In the genomic region with DNA sequence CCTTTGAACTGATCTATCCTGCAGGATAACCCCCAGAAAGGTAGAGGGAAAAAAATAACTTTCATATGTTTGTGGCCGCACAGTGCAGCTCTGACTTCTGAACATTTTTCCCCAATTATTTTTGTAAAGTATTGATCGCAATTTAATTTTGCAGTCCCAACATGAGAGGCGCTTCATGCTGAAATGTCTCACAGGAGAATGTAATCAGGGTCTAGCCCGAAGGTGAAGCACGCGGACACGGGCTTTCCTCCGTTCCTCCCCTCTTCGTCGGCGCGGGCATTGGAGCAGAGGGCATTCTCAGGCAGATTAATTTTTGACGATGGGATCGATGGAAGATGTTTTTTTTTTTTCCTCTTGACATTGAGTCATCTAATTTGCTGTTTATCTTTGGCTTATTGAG, we compare ENCODE assay signal across 35 mouse cellular contexts.
"Had no signal": no experiment of that assay in that cellular context is flagged by ENCODE, and none has a peak within 500 bp of the region (broad histone marks: within the 10 kb centered on the region; RNA-seq: fewer than 3 reads in every experiment).

No protein-coding gene starts in this region.

- H3K27me3 ChIP-seq: heart, embryonic 12.5 days; heart, embryonic 13.5 days; heart, embryonic 15.5 days; hindbrain, embryonic 12.5 days; hindbrain, embryonic 13.5 days; hindbrain, embryonic 15.5 days; intestine, embryonic 15.5 days; kidney, embryonic 15.5 days had no signal

- H3K9me3 ChIP-seq: heart, embryonic 10.5 days; heart, embryonic 12.5 days; heart, embryonic 13.5 days; heart, embryonic 15.5 days; hindbrain, embryonic 10.5 days; hindbrain, embryonic 12.5 days; hindbrain, embryonic 13.5 days; hindbrain, embryonic 15.5 days; intestine, embryonic 15.5 days; kidney, embryonic 15.5 days had no signal

- H3K4me3 ChIP-seq: heart, embryonic 10.5 days; heart, embryonic 12.5 days; heart, embryonic 13.5 days; heart, embryonic 15.5 days; hindbrain, embryonic 10.5 days; hindbrain, embryonic 12.5 days; hindbrain, embryonic 13.5 days; hindbrain, embryonic 15.5 days; intestine, embryonic 15.5 days; kidney, embryonic 15.5 days; layer of hippocampus, adult 2 months had no signal

- DNase-seq: heart, postnatal 10 days; heart, postnatal 14 days; heart, postnatal 36 days; heart, postnatal 4 days; kidney, adult 11 months; kidney, adult 18-20 months; kidney, adult 2 months; kidney, adult 8-10 months; kidney, adult 9 months; kidney, postnatal 10 days; kidney, postnatal 14 days; kidney, postnatal 25 days; kidney, postnatal 36 days; kidney, postnatal 4 days; layer of hippocampus, adult 9-11 months; layer of hippocampus, postnatal 36 days had no signal

- H3K4me1 ChIP-seq: heart, embryonic 10.5 days; hindbrain, embryonic 10.5 days; hindbrain, embryonic 12.5 days; hindbrain, embryonic 13.5 days; hindbrain, embryonic 15.5 days; intestine, embryonic 15.5 days; kidney, embryonic 15.5 days had no signal

- H3K27ac ChIP-seq: heart, embryonic 10.5 days; heart, embryonic 13.5 days; heart, embryonic 15.5 days; hindbrain, embryonic 10.5 days; hindbrain, embryonic 12.5 days; hindbrain, embryonic 13.5 days; hindbrain, embryonic 14.5 days; hindbrain, embryonic 15.5 days; hindbrain, postnatal 0 days; intestine, embryonic 15.5 days; kidney, embryonic 15.5 days; kidney, postnatal 0 days; layer of hippocampus, adult 2 months had no signal

- H3K36me3 ChIP-seq: heart, embryonic 10.5 days; heart, embryonic 12.5 days; heart, embryonic 13.5 days; heart, embryonic 15.5 days; hindbrain, embryonic 10.5 days; hindbrain, embryonic 12.5 days; hindbrain, embryonic 13.5 days; hindbrain, embryonic 15.5 days; intestine, embryonic 15.5 days; kidney, embryonic 15.5 days had no signal

- ATAC-seq: hindbrain, embryonic 16.5 days; hindbrain, postnatal 0 days; inflammation-experienced regulatory T-cells, adult 6 months; intestine, embryonic 15.5 days; intestine, embryonic 16.5 days; intestine, postnatal 0 days had no signal

- H3K9ac ChIP-seq: heart, embryonic 12.5 days; heart, embryonic 13.5 days; heart, embryonic 15.5 days; hindbrain, embryonic 12.5 days; hindbrain, embryonic 13.5 days; hindbrain, embryonic 14.5 days; hindbrain, embryonic 15.5 days; intestine, embryonic 15.5 days; kidney, embryonic 15.5 days had no signal

- H3K4me2 ChIP-seq: heart, embryonic 11.5 days; heart, embryonic 12.5 days; heart, embryonic 13.5 days; heart, embryonic 15.5 days; hindbrain, embryonic 12.5 days; hindbrain, embryonic 13.5 days; hindbrain, embryonic 14.5 days; hindbrain, embryonic 15.5 days; intestine, embryonic 15.5 days; kidney, embryonic 15.5 days had no signal
